16 mouse cellular contexts compared by ENCODE assay signal in genomic region chr16:92642283-92642682, GRCm38 (mm10).
"Had no signal": no experiment of that assay in that cellular context is flagged by ENCODE, and none has a peak within 500 bp of the region (broad histone marks: within the 10 kb centered on the region; RNA-seq: fewer than 3 reads in every experiment).

No protein-coding gene starts in this region.

- H3K4me2 ChIP-seq: lung, embryonic 15.5 days; midbrain, embryonic 11.5 days; midbrain, embryonic 13.5 days; neural tube, embryonic 12.5 days; stomach, embryonic 15.5 days had no signal

- H3K9ac ChIP-seq: liver, embryonic 14.5 days; lung, embryonic 15.5 days; midbrain, embryonic 13.5 days; neural tube, embryonic 12.5 days; stomach, embryonic 15.5 days had no signal

- ATAC-seq: midbrain, embryonic 13.5 days; midbrain, embryonic 16.5 days had no signal

- H3K36me3 ChIP-seq: lung, embryonic 15.5 days; midbrain, embryonic 13.5 days; neural tube, embryonic 12.5 days; stomach, embryonic 15.5 days had no signal

- H3K27ac ChIP-seq: liver, embryonic 14.5 days; lung, embryonic 15.5 days; macrophage; midbrain, embryonic 13.5 days; neural tube, embryonic 12.5 days; stomach, embryonic 15.5 days had no signal

- H3K27me3 ChIP-seq: lung, embryonic 15.5 days; megakaryocyte, embryonic 14.5 days; neural tube, embryonic 12.5 days; stomach, embryonic 15.5 days had no signal

- H3K4me1 ChIP-seq: neural tube, embryonic 12.5 days had no signal

- DNase-seq: lung, adult 2 months; lung, postnatal 10 days; lung, postnatal 36 days; right cerebral cortex, postnatal 14 days; thymus, adult 18-20 months; thymus, postnatal 14 days; thymus, postnatal 36 days had no signal

- H3K9me3 ChIP-seq: lung, embryonic 15.5 days; megakaryocyte, embryonic 14.5 days; midbrain, embryonic 13.5 days; neural tube, embryonic 12.5 days; stomach, embryonic 15.5 days had no signal

- H3K4me3 ChIP-seq: lung, embryonic 15.5 days; megakaryocyte, embryonic 14.5 days; midbrain, embryonic 13.5 days; neural tube, embryonic 12.5 days; stomach, embryonic 15.5 days had no signal
